Mouse (Mus musculus): ENCODE measurements around the gene Aff3. TPM values are rescaled to one million over a fixed set of nuclear protein-coding genes. Genes with fewer than 3 reads are reported as not detected.

Gene Aff3
- polyA plus RNA-seq, 1 experiment from 2014 or later: 0.38 TPM

- Histone ChIP-seq H3K4me3 (ENCODE audit: low read depth, low read length) (no peak overlapping the region), H3K4me2 (ENCODE audit: low read depth, low read length) (no peak overlapping the region), H3K27me3 (ENCODE audit: control insufficient read depth, insufficient read depth, low read depth, low read length) (no peaks in the 10 kb centered on the region), H3K27ac (ENCODE audit: low read length) (no peak overlapping the region), H3K9me3 (replicated peaks; ENCODE audit: control insufficient read depth, low read length) (no peaks in the 10 kb centered on the region), H3K9ac (ENCODE audit: low read depth, low read length) (no peak overlapping the region), H3K36me3 (ENCODE audit: control insufficient read depth, insufficient read depth) (no peaks in the 10 kb centered on the region), H3K4me1 (ENCODE audit: control insufficient read depth, low read depth, low read length) (no peaks in the 10 kb centered on the region)
- ATAC-seq (ENCODE audit: low read depth): no peak
- WGBS (ENCODE audit: insufficient replicate concordance): 59% methylated on average over 9 of the region's 9 CpGs
Observed at GRCm38 (mm10) chr1:38387438-38387837, 277.3 kb downstream of the Aff3 start.

GRCm38 (mm10) chr1:38384457-38385121, 280.2 kb downstream of the Aff3 start:
- Histone ChIP-seq H3K4me2 (ENCODE audit: low read depth, low read length) (no peak overlapping the region), H3K4me3 (ENCODE audit: low read depth, low read length) (no peak overlapping the region), H3K4me1 (ENCODE audit: control insufficient read depth, low read depth, low read length) (no peaks in the 10 kb centered on the region), H3K9me3 (replicated peaks; ENCODE audit: control insufficient read depth, low read length) (no peaks in the 10 kb centered on the region), H3K36me3 (ENCODE audit: control insufficient read depth, insufficient read depth) (no peaks in the 10 kb centered on the region), H3K9ac (ENCODE audit: low read depth, low read length) (no peak overlapping the region), H3K27ac (ENCODE audit: low read length) (no peak overlapping the region), H3K27me3 (ENCODE audit: control insufficient read depth, insufficient read depth, low read depth, low read length) (no peaks in the 10 kb centered on the region)
- ATAC-seq (ENCODE audit: low read depth): no peak
- WGBS (ENCODE audit: insufficient replicate concordance): 43% methylated on average over 16 of the region's 16 CpGs

DNA sequence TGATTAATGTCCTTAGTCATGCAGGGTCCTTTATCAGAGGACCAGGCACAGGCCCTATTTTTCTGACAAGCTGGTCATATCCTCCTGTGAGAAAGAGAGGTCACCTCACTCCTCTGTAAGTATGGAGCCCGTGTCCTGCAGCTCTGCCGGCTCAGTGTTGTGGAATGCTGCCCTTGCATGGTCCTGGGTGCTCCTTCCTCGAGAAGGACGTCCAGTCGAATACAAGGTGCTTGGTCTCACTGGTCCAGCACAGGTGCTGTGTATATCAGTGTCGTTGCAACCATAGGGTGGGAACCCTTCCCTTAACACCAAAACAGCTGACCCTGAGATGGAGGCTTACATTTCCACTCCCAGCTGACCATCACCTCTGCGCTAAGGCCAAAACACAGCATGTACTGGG, 280.7 kb downstream of the Aff3 start:
- H3K36me3 ChIP-seq (ENCODE audit: control insufficient read depth, insufficient read depth): no peaks in the 10 kb centered on the region
- H3K4me1 ChIP-seq (ENCODE audit: control insufficient read depth, low read depth, low read length): no peaks in the 10 kb centered on the region
- H3K4me2 ChIP-seq (ENCODE audit: low read depth, low read length): no peak overlapping the region
- ATAC-seq (ENCODE audit: low read depth): no peak
- no peak overlapping the region for H3K4me3 ChIP-seq (ENCODE audit: low read depth, low read length)
- no peak overlapping the region for H3K27ac ChIP-seq (ENCODE audit: low read length)
- H3K9me3 ChIP-seq (replicated peaks; ENCODE audit: control insufficient read depth, low read length): no peaks in the 10 kb centered on the region
- 60% methylated on average over 7 of the region's 7 CpGs for WGBS (ENCODE audit: insufficient replicate concordance)
- H3K27me3 ChIP-seq (ENCODE audit: control insufficient read depth, insufficient read depth, low read depth, low read length): no peaks in the 10 kb centered on the region
- no peak overlapping the region for H3K9ac ChIP-seq (ENCODE audit: low read depth, low read length)

DNA sequence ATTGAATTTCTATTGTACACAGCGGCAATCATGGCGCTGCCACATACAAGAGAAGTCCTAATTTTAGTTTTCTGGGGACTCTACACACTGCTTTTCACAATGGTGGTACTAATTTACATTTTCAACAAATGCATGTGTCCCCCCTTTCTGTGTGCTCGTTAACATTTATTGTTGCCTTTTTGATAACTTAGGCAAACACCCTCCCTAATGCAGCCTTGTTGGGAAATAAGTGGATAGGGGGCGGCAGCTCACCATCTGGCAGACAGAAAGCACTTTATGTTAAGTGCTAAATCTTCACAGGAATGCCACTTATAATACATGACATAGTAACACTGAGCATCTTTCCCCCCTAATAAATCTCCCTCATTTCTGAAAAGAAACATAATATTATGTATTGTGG, 282.1 kb downstream of the Aff3 start:
- no peak overlapping the region for H3K27ac ChIP-seq (ENCODE audit: low read length)
- H3K4me2 ChIP-seq (ENCODE audit: low read depth, low read length): no peak overlapping the region
- H3K4me3 ChIP-seq (ENCODE audit: low read depth, low read length): no peak overlapping the region
- H3K36me3 ChIP-seq (ENCODE audit: control insufficient read depth, insufficient read depth): no peaks in the 10 kb centered on the region
- ATAC-seq (ENCODE audit: low read depth): no peak
- H3K27me3 ChIP-seq (ENCODE audit: control insufficient read depth, insufficient read depth, low read depth, low read length): no peaks in the 10 kb centered on the region
- H3K4me1 ChIP-seq (ENCODE audit: control insufficient read depth, low read depth, low read length): no peaks in the 10 kb centered on the region
- no peak overlapping the region for H3K9ac ChIP-seq (ENCODE audit: low read depth, low read length)
- no peaks in the 10 kb centered on the region for H3K9me3 ChIP-seq (replicated peaks; ENCODE audit: control insufficient read depth, low read length)
- WGBS (ENCODE audit: insufficient replicate concordance): 62% methylated on average over 4 of the region's 4 CpGs

DNA sequence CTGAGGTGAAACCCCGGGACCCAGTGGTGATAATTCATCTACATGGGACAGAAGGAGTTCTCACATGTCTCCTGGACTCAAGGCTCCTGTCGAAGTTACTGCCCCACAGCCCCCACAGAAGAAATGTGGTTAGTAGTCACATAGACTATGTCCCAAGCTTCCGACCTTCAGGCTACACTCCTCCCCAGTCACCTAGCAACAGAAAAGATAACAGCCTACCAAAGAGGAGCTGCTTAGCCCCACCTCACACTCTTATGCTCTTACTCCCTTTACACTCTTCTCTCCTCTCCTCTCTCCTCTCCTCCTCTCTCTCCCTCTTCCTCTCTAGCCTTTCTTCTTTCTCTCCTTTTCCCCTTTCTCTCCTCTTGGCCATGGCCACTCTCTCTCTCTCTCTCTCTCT, 286.8 kb downstream of the Aff3 start:
- Histone ChIP-seq H3K9ac (ENCODE audit: low read depth, low read length) (no peak overlapping the region), H3K4me1 (ENCODE audit: control insufficient read depth, low read depth, low read length) (no peaks in the 10 kb centered on the region), H3K36me3 (ENCODE audit: control insufficient read depth, insufficient read depth) (no peaks in the 10 kb centered on the region), H3K27me3 (ENCODE audit: control insufficient read depth, insufficient read depth, low read depth, low read length) (no peaks in the 10 kb centered on the region), H3K27ac (ENCODE audit: low read length) (no peak overlapping the region), H3K4me3 (ENCODE audit: low read depth, low read length) (no peak overlapping the region), H3K9me3 (replicated peaks; ENCODE audit: control insufficient read depth, low read length) (no peaks in the 10 kb centered on the region), H3K4me2 (ENCODE audit: low read depth, low read length) (no peak overlapping the region)
- 53% methylated on average over 3 of the region's 3 CpGs for WGBS (ENCODE audit: insufficient replicate concordance)
- ATAC-seq (ENCODE audit: low read depth): no peak

DNA sequence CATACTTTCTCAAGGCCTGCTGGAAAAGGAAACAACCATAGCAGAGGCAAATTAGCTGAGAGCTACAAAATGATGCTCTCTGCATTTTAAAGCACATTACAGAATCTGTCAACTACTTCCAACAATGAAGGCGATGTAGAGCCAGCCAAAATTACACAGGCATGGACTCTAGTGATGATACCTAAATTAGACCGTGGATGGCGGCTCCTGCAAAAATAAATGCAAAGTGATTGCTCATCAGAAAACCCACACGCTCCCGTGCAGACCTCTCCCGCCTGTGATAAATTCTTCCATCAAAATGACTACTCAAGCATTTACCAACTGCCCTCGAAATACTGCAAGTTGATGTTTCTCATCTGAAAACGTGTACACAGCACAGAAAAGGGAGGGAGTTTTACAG, 295.6 kb downstream of the Aff3 start:
- H3K27ac ChIP-seq (ENCODE audit: low read length): no peak overlapping the region
- no peak for ATAC-seq (ENCODE audit: low read depth)
- H3K36me3 ChIP-seq (ENCODE audit: control insufficient read depth, insufficient read depth): no peaks in the 10 kb centered on the region
- H3K27me3 ChIP-seq (ENCODE audit: control insufficient read depth, insufficient read depth, low read depth, low read length): no peaks in the 10 kb centered on the region
- no peaks in the 10 kb centered on the region for H3K9me3 ChIP-seq (replicated peaks; ENCODE audit: control insufficient read depth, low read length)
- H3K4me3 ChIP-seq (ENCODE audit: low read depth, low read length): no peak overlapping the region
- no peak overlapping the region for H3K4me2 ChIP-seq (ENCODE audit: low read depth, low read length)
- no peak overlapping the region for H3K9ac ChIP-seq (ENCODE audit: low read depth, low read length)
- no peaks in the 10 kb centered on the region for H3K4me1 ChIP-seq (ENCODE audit: control insufficient read depth, low read depth, low read length)
- 64% methylated on average over 8 of the region's 8 CpGs for WGBS (ENCODE audit: insufficient replicate concordance)

- no peak for ATAC-seq (ENCODE audit: low read depth)
- H3K27ac ChIP-seq (ENCODE audit: low read length): no peak overlapping the region
- H3K4me1 ChIP-seq (ENCODE audit: control insufficient read depth, low read depth, low read length): no peaks in the 10 kb centered on the region
- H3K36me3 ChIP-seq (ENCODE audit: control insufficient read depth, insufficient read depth): no peaks in the 10 kb centered on the region
- no peaks in the 10 kb centered on the region for H3K9me3 ChIP-seq (replicated peaks; ENCODE audit: control insufficient read depth, low read length)
- no peaks in the 10 kb centered on the region for H3K27me3 ChIP-seq (ENCODE audit: control insufficient read depth, insufficient read depth, low read depth, low read length)
- no peak overlapping the region for H3K4me2 ChIP-seq (ENCODE audit: low read depth, low read length)
- 56% methylated on average over 6 of the region's 6 CpGs for WGBS (ENCODE audit: insufficient replicate concordance)
- no peak overlapping the region for H3K9ac ChIP-seq (ENCODE audit: low read depth, low read length)
- no peak overlapping the region for H3K4me3 ChIP-seq (ENCODE audit: low read depth, low read length)
Observed at GRCm38 (mm10) chr1:38368081-38368689, 296.6 kb downstream of the Aff3 start.

DNA sequence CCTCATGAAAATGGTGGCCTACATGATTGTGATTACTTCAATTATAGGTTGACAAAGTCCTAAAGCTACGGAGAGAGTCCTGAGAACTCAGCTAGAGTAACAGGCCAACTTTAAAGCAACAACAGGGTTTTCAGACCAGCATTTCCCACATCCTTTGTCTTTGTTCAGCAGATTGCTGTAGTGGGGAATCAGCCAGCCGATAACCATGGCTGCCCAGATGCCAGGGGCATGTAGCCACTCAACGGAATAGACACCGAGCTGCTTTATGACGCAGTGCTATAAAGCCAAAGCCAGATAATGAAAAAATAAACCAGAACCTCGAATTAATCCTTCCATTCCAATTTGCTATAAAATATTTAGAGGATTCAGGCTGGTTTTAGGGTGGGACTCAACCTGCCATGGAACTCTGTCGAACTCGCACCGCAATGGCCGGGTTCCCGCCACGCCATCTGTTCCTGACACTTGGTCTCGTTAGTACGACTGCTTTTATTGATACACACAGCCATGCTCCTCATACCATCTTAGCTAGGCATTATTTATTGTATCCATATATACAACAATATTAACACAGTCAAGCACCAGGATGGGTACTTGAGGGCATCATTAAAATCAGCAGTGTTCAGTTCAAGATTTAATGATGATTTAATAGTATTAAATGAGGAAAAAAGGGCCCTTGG, 297.2 kb downstream of the Aff3 start:
- Histone ChIP-seq H3K27ac (ENCODE audit: low read length) (no peak overlapping the region), H3K9ac (ENCODE audit: low read depth, low read length) (no peak overlapping the region), H3K4me1 (ENCODE audit: control insufficient read depth, low read depth, low read length) (no peaks in the 10 kb centered on the region), H3K9me3 (replicated peaks; ENCODE audit: control insufficient read depth, low read length) (no peaks in the 10 kb centered on the region), H3K4me2 (ENCODE audit: low read depth, low read length) (no peak overlapping the region), H3K27me3 (ENCODE audit: control insufficient read depth, insufficient read depth, low read depth, low read length) (no peaks in the 10 kb centered on the region), H3K4me3 (ENCODE audit: low read depth, low read length) (no peak overlapping the region), H3K36me3 (ENCODE audit: control insufficient read depth, insufficient read depth) (no peaks in the 10 kb centered on the region)
- ATAC-seq (ENCODE audit: low read depth): no peak
- 80% methylated on average over 14 of the region's 14 CpGs for WGBS (ENCODE audit: insufficient replicate concordance)

GRCm38 (mm10) chr1:38363856-38364255, 300.9 kb downstream of the Aff3 start:
- no peaks in the 10 kb centered on the region for H3K27me3 ChIP-seq (ENCODE audit: control insufficient read depth, insufficient read depth, low read depth, low read length)
- no peak for ATAC-seq (ENCODE audit: low read depth)
- 76% methylated on average over 2 of the region's 2 CpGs for WGBS (ENCODE audit: insufficient replicate concordance)

More at GRCm38 (mm10) chr1:38363856-38364255, 300.9 kb downstream of the Aff3 start:
- Histone ChIP-seq H3K27ac (ENCODE audit: low read length) (no peak overlapping the region), H3K4me2 (ENCODE audit: low read depth, low read length) (no peak overlapping the region), H3K9ac (ENCODE audit: low read depth, low read length) (no peak overlapping the region), H3K9me3 (replicated peaks; ENCODE audit: control insufficient read depth, low read length) (no peaks in the 10 kb centered on the region), H3K4me1 (ENCODE audit: control insufficient read depth, low read depth, low read length) (no peaks in the 10 kb centered on the region), H3K36me3 (ENCODE audit: control insufficient read depth, insufficient read depth) (no peaks in the 10 kb centered on the region), H3K4me3 (ENCODE audit: low read depth, low read length) (no peak overlapping the region)
